Mouse (Mus musculus) layer of hippocampus, adult 11-12 months (tissue): ENCODE data around the gene Tgm6.

Experiments
- DNase-seq: peaks from one replicate; pipeline ENCODE4 v3.0.0; 2022; ENCODE audit warnings: low spot score

Gene Tgm6

DNA sequence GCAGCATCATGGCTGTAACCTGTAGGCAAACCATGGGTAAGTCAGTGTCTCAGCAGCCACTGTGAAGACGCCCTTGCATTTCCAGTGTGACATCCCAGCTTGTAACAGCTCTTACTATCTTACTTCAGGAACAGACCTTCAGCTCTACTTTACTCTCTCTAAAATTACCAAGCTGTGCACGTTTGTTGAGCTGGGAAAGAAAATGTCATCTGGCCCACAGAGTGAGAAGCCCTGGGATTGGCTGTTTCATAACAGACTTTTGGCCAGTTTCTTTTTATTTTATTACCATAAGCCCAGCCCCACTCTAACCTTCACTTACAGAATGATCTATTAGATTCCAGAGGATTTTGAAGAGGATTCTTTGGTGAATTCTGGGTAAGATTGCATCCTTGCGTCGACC, at the start of gene Tgm6:
Gene Tgm6, plus strand, starts transcription at position 301 of the 400 bp plus-strand sequence.
- no peak for DNase-seq

DNA sequence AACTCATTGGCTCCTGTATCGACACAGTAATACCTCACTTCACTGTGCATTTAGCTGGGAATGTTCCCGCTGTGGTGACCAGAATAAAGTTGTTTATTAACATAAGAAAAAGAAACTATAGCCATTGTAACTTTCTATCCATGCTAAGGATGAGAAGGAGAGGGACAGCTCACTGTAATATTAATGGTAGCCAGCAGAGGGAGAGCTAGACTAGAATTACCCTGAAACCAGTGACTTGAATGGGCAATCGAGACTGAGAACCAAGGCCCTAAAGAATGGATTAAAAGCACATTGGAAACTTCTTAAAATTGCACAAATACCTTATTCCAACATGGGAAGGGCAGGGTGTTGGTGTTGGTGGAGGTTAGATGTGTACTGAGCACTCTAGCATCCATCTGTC, 44.0 kb upstream of the Tgm6 start:
- peak; percentile 68 for DNase-seq

DNA sequence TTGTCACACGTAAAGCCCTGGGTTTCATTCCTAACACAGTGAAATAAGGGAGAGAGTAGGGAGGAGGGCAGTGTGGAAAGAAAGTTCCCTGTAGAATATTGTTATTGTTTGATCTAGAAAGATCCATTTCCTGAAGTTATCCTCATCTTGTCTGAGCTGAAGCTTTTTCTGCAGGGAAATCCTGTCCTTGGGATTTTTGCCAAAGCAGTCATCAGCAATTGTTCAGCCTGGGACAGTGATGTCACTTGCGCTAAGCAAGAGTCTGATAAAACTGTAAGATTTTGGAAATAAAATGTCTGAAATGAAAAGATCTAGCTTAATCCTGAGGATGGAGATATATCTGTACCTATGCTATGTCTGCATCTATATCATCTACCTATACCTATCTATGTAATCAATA, 41.8 kb upstream of the Tgm6 start:
- DNase-seq, result no peak

DNA sequence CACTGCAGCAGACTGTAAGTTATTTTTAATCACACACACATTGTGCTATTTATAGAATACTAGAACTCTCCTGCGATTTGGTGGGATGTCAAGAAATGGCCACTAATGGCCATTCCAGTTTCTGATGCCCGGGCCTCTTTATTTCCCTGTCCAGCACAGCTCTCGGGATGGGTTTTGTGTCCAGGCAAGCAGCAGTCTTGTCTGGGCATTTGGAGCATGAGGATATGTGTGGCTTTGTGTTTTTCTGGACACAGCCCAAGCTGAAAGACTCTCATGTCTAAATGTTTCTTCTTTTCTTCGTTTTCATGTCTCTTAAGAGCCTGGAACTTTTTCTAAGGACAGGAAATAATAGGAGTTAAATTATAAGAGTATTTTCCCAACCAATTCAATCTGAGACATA, 588 bp downstream of the Tgm6 start:
- DNase-seq, result no peak

DNA sequence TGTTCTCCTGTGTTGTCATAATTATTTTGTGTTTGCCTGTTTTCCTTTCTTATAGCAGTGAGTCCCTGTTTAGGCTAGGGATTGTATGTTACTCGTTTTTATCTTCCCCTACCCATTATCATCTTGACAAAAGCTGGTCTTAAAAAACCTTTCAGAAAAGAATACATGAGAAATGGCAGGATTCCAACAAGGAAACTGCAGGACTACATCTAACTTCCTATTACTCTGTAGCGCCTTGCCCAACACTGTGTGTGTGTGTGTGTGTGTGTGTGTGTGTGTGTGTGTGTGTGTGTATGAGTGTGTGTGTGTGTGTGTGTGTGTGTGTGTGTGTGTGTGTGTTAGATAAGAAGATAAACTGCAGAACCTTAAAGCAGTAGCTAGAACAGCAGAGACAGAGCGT, 1.2 kb downstream of the Tgm6 start:
- DNase-seq, result no peak

DNA sequence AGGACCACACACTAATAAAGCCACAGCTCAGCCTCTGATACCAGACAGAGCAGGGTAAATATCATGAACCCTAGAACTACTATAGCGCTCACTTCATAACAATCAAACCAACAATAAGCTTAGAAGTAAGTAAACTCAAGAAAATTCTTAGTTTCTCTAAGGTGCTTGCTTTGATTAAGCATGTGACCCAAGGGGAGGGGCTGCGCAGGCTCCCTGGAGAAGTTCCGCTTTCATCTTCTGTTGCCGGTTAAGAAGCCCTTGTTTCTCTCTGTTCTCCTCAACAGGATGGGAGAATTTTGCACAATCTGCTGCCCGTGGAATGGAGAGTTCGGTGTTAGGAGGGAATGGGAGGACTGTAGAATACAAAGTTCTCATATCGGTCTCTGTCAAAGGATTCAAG, 6.4 kb downstream of the Tgm6 start:
- no peak for DNase-seq

DNA sequence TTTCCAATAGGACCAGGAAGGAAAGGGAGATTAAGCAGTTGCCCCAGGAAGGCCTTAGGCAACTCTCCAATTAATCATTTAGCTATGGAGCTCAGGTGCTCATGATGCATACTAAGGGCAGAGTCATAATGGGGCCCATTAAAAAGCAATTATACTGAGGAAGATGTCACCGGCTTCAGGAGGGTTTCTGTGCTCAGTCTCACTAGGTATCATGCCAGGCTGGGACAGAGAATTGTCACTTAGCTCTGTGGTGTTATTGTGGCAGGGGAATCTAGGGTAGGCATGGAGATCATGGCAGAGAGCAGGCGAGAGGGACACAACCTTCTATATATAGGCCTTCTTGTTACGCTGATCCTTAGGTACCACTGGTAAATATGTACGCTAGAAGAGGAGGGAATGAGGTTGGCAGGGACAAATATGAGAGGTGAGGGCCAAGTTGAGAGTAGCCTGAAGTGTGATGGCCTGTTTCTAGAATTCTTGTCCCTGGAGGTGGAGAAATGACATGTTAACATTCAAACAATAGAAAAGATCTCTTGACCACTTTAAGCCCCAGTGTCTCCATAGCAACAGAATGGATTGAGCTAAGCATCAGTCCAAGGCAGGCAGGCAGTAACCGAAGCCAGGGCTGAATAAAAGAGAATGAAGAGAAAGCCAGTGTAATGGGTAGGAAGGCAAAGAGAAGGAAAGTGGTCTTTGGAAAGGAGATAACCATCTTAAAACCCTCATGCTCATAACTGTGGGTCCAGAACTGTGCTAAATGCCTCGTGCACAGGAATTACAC, 13.3 kb downstream of the Tgm6 start:
- no peak for DNase-seq

DNA sequence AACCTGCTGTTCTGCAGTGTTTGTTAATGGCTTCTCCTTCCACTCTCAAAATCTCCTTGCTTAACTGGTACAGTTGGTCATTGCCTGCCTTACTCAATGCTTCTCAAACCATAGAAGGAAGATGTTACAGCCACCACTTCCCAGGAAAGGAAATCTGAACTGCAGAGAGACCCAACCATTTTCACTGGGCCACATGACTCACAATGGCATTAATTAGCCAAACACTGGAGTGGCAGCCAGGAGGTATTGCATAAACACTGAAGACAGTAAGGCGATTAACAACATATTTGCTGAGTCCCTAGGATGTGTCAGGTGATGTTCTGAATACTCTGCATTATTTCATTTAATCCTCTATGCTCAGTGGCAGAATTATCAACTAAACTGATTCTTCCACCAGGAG, 13.9 kb downstream of the Tgm6 start:
- DNase-seq, result no peak

DNA sequence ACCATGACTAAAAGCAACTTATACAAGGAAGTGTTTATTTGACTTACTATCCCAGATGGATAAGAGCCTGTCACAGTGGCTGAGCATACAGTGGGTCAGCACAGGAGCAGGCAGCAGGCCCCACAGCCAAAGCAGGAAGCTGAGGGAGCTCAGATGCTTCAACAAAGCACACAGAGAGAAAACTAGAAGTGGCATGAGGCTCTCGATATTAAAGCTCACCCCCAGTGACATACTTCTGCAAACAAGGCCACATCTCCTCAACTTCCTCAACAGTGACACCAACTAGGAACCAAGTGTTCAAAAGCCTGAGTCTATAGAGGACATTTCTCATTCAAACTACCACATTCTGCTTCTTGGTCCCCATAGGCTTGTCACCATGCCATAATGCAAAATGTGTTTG, 17.5 kb downstream of the Tgm6 start:
- DNase-seq, result no peak

DNA sequence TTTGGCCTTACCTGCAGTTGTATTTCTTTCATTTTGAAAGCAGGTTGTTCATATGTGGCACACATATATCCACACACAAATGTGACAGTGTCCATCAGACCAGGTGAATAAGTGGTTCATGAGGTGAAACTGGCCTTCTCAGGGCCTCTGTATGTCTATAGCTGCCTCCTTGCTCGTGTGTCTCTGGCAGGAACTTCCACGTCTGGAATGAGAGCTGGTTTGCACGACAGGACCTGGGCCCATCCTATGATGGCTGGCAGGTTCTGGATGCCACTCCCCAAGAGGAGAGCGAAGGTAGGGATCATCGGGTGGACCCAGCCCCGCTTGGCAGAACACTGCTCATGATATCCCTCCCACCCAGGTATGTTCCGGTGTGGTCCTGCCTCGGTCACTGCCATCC, 30.8 kb downstream of the Tgm6 start:
- no peak for DNase-seq

DNA sequence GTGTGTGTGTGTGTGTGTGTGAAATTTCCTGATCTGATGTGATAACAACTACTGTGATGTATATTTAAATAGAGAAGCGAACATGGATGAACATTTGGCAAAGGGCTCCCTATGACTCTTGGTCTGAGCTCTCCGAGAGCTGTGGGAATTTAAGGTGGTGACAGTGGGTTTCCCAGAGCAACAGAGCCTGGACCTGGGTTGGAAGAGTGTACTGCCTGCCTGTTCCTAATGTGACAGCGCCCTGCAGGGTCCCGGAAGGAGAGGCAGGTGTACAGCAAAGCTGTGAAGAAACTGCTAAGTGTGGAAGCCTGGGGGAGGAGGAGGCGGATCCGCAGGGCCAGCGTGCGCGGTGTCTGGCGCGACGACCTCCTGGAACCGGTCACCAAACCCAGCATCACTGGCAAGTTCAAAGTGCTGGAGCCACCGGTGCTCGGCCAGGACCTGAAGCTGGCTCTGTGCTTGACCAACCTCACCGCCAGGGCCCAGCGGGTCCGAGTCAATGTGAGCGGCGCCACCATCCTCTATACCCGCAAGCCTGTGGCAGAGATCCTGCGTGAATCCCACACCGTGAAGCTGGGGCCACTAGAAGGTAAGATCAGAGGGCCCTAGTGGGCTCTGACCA, 32.6 kb downstream of the Tgm6 start:
- no peak for DNase-seq

DNA sequence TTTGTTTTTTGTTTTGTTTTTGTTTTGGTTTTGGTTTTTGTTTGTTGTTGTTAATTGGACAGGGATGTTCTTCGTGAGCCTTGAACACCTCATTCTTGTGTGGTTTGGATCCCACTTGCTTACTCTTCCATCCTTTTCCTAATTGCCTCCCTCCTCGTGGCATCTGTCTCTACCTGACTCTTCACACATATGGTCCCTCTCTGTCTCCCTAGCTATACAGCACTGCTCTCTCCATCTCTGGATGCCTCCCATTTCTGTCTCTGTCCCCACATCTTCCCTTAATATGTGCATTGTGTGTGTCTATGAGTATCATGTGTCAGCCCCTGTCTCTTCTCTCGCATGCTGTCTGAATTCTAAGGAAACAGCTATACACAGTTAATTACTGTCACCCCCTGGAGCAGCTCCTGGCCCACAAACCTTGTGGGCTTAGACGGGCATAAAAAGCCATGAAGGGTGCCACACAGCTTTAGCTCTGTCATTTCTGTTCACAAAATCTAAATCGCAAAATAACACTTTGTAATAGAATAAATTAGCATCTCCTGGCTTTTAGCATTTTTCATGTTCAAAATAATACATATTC, 34.0 kb downstream of the Tgm6 start:
- DNase-seq, result no peak

DNA sequence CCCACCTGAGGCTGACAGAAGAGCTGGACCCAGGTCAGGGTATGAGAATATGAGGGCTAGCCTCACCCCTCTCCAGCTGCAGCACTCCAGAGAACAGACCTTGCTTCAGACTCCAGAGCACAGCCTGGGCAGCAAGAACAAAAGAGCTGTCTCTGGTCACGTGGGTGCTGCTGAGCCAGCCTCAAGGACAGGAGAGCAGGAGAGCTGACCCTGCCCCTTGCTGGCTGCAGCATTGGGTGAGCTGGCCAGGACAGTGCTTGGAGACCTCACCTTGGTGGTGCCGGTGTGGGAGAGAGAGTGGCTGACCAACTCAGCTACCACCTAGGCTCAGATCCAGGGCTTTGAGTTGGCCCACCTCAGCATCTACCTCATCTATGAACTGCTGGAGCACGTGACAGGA, 43.0 kb downstream of the Tgm6 start:
- DNase-seq, result no peak

DNA sequence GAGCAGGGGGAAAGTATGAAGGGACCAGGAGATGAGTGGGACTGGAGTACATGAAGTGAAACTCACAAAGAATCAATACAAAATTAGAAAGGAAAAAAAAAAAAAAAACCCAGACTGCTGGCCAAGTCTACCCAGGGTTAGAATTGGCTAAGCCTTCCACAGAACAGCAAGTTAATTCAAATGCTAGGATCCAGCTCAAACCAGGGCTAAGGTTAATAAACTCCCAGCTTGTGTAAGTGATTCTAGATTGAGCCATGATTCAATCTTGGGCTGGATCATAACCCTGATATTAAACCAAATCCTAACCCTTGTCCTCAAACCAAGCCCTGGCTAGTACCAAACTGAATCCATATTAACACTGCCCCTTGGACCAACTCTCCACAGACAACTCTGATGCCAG, 43.6 kb downstream of the Tgm6 start:
- no peak for DNase-seq

DNA sequence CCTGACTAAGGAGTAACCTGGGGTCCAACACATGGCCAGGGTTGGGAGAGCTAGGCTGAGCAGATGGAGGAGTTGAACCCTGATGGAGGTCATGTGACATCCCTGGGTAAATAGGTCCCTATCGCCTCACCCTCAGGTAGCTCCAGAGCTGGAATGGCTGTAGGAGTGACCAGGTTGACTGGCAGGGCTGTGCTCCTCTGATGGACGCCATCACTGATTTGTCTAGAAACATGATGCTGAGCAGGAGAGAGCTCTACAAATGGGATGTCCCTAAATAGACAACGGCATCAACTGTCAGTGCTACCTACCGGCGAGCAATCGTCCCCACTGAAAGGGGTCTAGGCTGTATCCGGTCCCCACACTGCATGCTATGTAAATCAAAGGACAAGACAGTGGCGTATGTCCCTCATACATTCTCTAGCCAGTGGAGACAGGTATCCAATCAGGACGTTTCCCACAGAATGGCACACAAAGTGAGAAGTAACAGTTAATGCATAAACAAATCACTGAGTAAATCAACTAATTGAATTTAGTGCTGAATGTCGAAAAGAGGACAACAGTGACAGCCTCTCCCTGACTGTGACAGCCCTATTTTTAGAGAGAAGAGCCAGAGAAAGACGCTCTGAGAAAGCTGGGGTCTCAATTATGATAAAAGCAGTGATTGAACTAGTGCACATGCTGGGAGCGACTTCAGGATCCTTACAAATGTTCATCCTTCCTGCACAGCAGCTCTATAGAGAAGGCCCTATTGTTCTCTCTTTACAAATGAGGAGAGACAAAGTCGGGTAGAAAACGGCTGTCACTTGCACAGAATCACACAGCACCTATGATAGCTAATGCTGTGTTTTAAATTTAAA, 45.2 kb downstream of the Tgm6 start:
- DNase-seq, result no peak

DNA sequence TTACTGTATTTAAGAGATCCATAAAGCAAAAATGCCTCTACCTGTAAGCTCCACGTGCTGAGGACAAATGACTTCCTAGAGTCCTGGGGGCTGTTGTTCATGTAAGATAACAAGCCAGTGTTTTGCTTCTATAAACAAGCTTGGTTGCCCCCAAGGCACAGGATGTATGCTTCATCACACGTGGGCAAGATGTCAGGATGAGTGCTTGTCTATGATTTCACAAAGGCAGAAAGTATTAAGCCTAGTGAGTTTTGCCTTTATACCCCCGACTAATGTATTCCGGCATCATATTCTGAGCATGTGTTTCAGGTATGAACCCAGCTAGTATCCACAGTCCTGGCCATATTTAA, 45.8 kb downstream of the Tgm6 start:
- DNase-seq, result no peak

DNA sequence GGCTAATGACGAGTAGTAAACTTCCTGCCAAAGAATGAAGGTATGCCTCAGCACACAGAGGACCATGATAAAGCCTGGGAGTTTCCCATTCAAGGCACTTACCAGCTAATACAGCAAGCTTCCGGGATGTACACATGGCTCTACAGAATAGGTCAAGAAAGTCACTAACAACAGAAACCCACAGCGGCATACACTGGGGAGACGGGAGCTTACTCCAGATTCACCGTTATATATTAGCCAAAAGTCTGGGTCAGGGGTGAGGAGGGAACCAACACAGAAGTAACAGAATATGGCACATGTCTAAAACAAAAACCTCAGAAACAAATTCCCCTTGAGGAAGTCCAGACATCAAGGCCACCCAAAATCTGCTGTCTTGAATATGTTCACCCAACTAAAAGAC, 50.5 kb downstream of the Tgm6 start:
- no peak for DNase-seq

DNA sequence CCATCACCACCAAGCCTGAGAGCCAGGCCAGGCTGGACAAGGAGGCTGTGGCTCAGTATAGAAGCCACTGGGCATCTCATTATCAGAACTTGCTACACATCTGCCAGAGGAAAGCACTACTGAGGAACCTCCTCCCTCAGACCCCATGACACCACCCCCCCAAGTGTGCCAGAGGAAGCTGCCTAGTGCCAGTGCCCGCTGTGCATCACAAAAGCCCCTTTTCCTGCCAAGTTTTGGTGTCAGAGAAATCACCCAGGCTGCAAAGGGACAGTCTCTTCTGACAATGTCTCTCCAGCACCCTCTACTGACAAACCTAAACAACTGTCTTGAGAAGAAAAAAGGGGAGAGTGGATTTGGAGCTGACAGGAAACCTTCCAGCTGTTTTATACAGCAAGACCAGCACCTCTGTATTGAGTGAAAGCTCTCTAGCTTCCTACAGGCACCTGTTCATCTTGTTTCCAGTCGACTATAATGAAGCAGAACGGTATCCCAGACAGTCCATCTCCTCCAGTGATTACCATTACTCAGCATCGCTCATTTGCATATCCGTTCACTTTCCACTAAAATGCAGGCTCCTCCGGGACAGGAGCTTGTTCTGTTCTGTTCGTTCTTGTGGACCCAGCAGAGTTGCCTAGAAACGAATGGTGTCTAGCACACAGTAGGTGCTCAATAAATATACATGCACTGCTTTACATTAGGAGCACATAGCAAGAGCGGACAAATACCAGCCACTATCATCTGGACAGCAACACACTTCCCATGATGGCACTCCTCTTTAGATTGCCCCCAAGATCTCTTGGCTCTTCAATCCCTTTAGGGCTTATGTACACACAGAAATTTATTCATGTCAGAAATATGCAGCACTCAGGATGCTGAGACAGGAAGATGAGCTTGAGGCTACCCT, 54.3 kb downstream of the Tgm6 start:
- peak; percentile 56 for DNase-seq

DNA sequence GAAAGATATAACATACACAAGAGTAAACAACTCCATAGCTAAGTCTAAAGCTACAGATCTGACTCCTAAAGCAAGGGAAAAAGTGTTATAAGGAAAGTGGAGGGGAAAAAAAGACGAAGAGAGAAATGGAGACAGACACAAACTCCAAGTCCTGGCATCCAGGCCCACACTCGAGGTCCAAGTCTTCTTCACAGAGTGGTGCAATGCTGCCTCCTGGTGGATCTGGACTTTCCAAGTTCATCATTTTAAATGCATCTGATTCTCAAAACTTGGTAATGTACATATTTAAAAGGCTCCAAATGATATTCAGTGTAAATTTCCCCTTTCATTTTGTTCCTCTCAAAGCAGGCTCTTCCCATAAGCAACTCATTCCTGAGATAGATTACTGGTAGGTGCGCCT, 55.6 kb downstream of the Tgm6 start:
- peak; percentile 73 for DNase-seq

DNA sequence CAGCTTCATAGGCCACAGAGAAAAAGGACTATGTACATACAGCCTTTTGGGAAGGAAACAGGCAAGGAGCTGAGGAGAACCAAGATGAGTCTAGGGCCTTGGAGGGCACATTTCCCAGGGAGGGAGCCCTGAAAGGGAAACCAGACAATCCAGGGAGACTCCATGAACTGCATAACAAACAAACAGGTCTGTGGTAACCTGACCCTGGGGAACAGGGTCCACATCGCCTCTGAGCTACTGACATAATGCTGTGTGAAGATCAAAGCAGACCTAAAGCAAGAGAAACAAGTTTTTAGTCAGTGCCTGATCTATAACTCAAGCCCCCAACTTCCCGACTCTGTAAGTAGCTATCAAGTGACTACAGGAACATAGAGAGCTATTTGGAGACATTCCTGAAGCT, 59.5 kb downstream of the Tgm6 start:
- DNase-seq, result no peak

DNA sequence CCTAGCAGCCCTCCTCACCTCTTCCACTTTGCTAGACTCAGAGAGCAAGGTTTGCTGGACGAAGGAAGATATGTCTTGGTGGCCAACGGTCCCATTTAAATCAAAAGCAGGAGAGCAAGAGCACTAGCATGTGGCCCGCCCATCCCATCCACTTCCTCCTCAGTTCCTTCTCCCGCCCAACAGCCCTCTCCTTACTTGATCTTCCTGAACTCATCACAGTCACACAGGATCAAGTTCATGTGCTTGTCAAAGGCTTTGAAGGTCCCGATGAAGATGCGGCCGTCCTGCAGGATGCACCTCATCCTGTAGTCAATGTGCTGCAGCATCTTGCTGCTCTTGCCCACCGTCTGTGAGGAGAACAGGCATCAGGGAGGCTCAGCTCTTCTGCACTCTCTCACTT, 64.6 kb downstream of the Tgm6 start:
- DNase-seq, result no peak

DNA sequence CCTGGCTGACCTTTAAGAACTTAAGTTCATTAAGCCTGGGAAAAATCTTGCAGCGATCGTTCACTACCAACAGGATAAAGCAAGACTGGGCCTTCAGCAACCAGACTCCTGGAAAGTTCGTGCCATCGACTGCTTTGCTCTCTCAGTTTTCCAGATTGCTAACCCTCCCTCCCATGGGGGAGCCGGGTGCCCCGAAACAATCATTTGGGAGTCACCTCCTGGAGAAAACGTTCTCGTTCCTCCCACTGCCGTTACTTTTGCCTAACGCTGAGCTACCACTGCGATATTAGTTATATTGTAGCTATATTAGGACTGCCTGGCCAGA, 66.1 kb downstream of the Tgm6 start:
- DNase-seq, result no peak
